Mouse (Mus musculus): Measurements from ENCODE around the gene 1700016D06Rik. TPM values are rescaled to one million over a fixed set of nuclear protein-coding genes. Genes with fewer than 3 reads are reported as not detected.

1700016D06Rik gene
- polyA plus RNA-seq (2014; fragmentation: Nextera tagmentation; extraction: Ambion mirVana), result 0.26 TPM in 1 of 2 replicates, not detected in the other

- H3K36me3 ChIP-seq (ENCODE audit: control insufficient read depth, insufficient read depth, low read length), result no peaks in the 10 kb centered on the region
- WGBS, result 67% methylated on average over 6 of the region's 6 CpGs
- DNase-seq (ENCODE audit: low spot score), result no peak
- H3K27ac ChIP-seq (replicated peaks; ENCODE audit: low read depth, low read length), result no peak within 1 kb of the TSS
- H3K4me3 ChIP-seq (ENCODE audit: low read depth, low read length), result no peak within 1 kb of the TSS
- H3K9me3 ChIP-seq (ENCODE audit: control insufficient read depth, low read length), result no peaks in the 10 kb centered on the region
- no peaks in the 10 kb centered on the region for H3K4me1 ChIP-seq (ENCODE audit: control insufficient read depth, insufficient read depth, low read length)
- ATAC-seq (ENCODE audit: low read depth), result no peak
- no peaks in the 10 kb centered on the region for H3K27me3 ChIP-seq (replicated peaks; ENCODE audit: control insufficient read depth, insufficient read depth, low read length)
- H3K4me2 ChIP-seq (ENCODE audit: low read depth, low read length), result peak within 1 kb of the TSS; percentile 52
- H3K9ac ChIP-seq (ENCODE audit: low read depth, low read length), result peak within 1 kb of the TSS; percentile 26; the same call in 1 of the 2 replicates
These were observed at the start of gene 1700016D06Rik for GRCm38 (mm10) chr8:11701033-11701362. Gene 1700016D06Rik, minus strand, starts transcription at chr8:11701063.

- 64% methylated on average over 6 of the region's 6 CpGs for WGBS
- no peak overlapping the region for H3K4me2 ChIP-seq (ENCODE audit: low read depth, low read length)
- H3K36me3 ChIP-seq (ENCODE audit: control insufficient read depth, insufficient read depth, low read length), result no peaks in the 10 kb centered on the region
- no peak overlapping the region for H3K27ac ChIP-seq (replicated peaks; ENCODE audit: low read depth, low read length)
- no peaks in the 10 kb centered on the region for H3K27me3 ChIP-seq (replicated peaks; ENCODE audit: control insufficient read depth, insufficient read depth, low read length)
- no peak for ATAC-seq (ENCODE audit: low read depth)
- no peak overlapping the region for H3K4me3 ChIP-seq (ENCODE audit: low read depth, low read length)
- H3K4me1 ChIP-seq (ENCODE audit: control insufficient read depth, insufficient read depth, low read length), result no peaks in the 10 kb centered on the region; the same call in 1 of the 2 replicates
- no peak overlapping the region for H3K9ac ChIP-seq (ENCODE audit: low read depth, low read length)
- H3K9me3 ChIP-seq (ENCODE audit: control insufficient read depth, low read length), result no peaks in the 10 kb centered on the region
- DNase-seq (ENCODE audit: low spot score), result no peak
These were observed 48.6 kb upstream of the 1700016D06Rik start for GRCm38 (mm10) chr8:11749472-11749871.

DNA sequence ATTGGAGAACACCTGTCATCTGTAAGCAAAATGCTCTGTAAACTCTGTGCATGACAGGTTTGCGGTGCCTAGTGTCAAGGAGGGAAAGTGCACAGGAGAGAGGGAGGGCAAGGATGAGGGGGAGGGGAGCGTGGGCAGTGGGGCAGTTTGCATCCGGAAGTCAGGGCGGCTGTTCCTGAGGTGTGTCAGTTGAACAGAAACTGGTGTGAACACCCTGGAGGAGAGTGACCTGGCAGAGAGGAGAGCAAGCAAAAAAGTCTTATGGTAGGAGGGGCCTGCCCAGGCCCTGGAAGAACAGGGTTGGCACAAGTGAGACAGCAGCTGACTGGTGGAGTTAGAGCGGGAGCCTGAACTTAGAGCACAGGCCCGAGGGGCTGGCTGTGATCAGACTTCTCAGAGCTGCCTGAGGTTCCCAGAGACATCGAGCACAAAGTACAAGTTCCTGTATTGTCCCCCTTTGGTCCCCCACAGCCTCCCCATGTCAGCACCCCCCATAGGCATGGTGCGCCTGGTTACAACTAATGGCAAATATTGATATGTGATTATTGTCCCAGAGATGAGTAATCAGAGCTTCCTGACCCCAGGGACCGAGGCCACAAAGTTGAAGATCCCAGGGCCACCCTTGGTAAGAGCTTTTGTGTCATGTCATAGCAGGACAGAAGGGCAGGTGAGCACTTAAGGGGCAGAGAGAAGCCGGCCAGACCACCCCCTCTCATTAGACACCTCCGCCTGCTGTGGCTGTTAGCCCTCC, 46.2 kb upstream of the 1700016D06Rik start:
- H3K4me1 ChIP-seq (ENCODE audit: control insufficient read depth, insufficient read depth, low read length), result no peaks in the 10 kb centered on the region; the same call in 1 of the 2 replicates
- H3K27me3 ChIP-seq (replicated peaks; ENCODE audit: control insufficient read depth, insufficient read depth, low read length), result no peaks in the 10 kb centered on the region
- no peak overlapping the region for H3K9ac ChIP-seq (ENCODE audit: low read depth, low read length)
- no peaks in the 10 kb centered on the region for H3K36me3 ChIP-seq (ENCODE audit: control insufficient read depth, insufficient read depth, low read length)
- 59% methylated on average over 11 of the region's 11 CpGs for WGBS
- H3K27ac ChIP-seq (replicated peaks; ENCODE audit: low read depth, low read length), result no peak overlapping the region
- no peaks in the 10 kb centered on the region for H3K9me3 ChIP-seq (ENCODE audit: control insufficient read depth, low read length)
- H3K4me2 ChIP-seq (ENCODE audit: low read depth, low read length), result no peak overlapping the region
- ATAC-seq (ENCODE audit: low read depth), result no peak
- H3K4me3 ChIP-seq (ENCODE audit: low read depth, low read length), result no peak overlapping the region
- DNase-seq (ENCODE audit: low spot score), result no peak

- no peak overlapping the region for H3K4me2 ChIP-seq (ENCODE audit: low read depth, low read length)
- no peak for ATAC-seq (ENCODE audit: low read depth)
- DNase-seq (ENCODE audit: low spot score), result no peak
- no peaks in the 10 kb centered on the region for H3K9me3 ChIP-seq (ENCODE audit: control insufficient read depth, low read length)
- no peaks in the 10 kb centered on the region; the same call in 1 of the 2 replicates for H3K4me1 ChIP-seq (ENCODE audit: control insufficient read depth, insufficient read depth, low read length)
- no peaks in the 10 kb centered on the region for H3K36me3 ChIP-seq (ENCODE audit: control insufficient read depth, insufficient read depth, low read length)
- H3K27me3 ChIP-seq (replicated peaks; ENCODE audit: control insufficient read depth, insufficient read depth, low read length), result no peaks in the 10 kb centered on the region
- H3K27ac ChIP-seq (replicated peaks; ENCODE audit: low read depth, low read length), result no peak overlapping the region
- no peak overlapping the region for H3K9ac ChIP-seq (ENCODE audit: low read depth, low read length)
- WGBS, result 66% methylated on average over 10 of the region's 10 CpGs
- H3K4me3 ChIP-seq (ENCODE audit: low read depth, low read length), result no peak overlapping the region
These were observed 42.7 kb upstream of the 1700016D06Rik start for GRCm38 (mm10) chr8:11743580-11743979.

DNA sequence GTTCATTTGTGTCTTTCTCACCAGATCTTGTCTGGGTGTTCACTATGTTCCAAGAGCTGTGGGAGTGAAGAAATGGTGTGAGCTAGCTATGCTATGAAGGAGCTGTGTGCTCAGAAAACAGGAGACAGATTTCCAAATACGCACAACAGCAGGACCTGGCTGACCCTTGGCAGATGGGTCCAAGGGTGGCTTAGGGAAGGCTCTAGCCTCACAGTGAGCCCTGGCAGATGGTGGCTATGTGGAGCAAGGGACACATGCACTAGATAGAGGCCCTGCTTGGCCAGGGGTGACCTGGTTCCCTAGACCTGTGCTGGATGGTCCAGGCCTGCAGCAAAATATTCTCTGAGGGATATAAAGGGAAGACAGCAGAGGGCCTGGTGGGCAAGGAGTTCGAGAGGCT, 40.0 kb upstream of the 1700016D06Rik start:
- Histone ChIP-seq H3K4me1 (ENCODE audit: control insufficient read depth, insufficient read depth, low read length) (no peaks in the 10 kb centered on the region), H3K27ac (replicated peaks; ENCODE audit: low read depth, low read length) (no peak overlapping the region), H3K9ac (ENCODE audit: low read depth, low read length) (no peak overlapping the region), H3K9me3 (ENCODE audit: control insufficient read depth, low read length) (no peaks in the 10 kb centered on the region), H3K4me3 (ENCODE audit: low read depth, low read length) (no peak overlapping the region), H3K36me3 (ENCODE audit: control insufficient read depth, insufficient read depth, low read length) (0 out of 2 replicates have a peak, but pooled peaks cover 4% of the 10 kb centered on the region), H3K4me2 (ENCODE audit: low read depth, low read length) (no peak overlapping the region), H3K27me3 (replicated peaks; ENCODE audit: control insufficient read depth, insufficient read depth, low read length) (no peaks in the 10 kb centered on the region)
- ATAC-seq (ENCODE audit: low read depth) (no peak), DNase-seq (ENCODE audit: low spot score) (no peak)
- 89% methylated on average over 2 of the region's 2 CpGs for WGBS

DNA sequence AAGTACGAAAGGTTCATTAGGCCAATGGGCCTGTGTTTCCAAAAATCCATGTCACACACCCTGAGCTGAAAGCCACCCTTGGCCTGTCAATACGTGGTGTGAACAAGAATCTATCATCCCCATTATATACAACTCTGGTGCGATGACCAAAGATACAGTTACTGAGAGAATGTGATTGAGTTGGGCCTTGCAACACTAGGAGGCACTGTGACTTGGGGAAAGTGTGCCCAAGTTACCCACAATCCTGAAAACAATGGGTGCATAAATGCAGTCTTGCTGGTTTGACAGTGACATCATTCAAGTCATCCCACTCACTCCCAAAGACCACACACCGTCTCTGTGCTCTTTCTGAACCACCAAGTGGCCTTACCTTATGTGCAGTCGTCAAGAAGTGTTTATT, 38.2 kb upstream of the 1700016D06Rik start:
- Histone ChIP-seq H3K9ac (ENCODE audit: low read depth, low read length) (no peak overlapping the region), H3K9me3 (ENCODE audit: control insufficient read depth, low read length) (no peaks in the 10 kb centered on the region), H3K27me3 (replicated peaks; ENCODE audit: control insufficient read depth, insufficient read depth, low read length) (no peaks in the 10 kb centered on the region), H3K27ac (replicated peaks; ENCODE audit: low read depth, low read length) (no peak overlapping the region), H3K4me2 (ENCODE audit: low read depth, low read length) (no peak overlapping the region), H3K36me3 (ENCODE audit: control insufficient read depth, insufficient read depth, low read length) (0 out of 2 replicates have a peak, but pooled peaks cover 4% of the 10 kb centered on the region), H3K4me1 (ENCODE audit: control insufficient read depth, insufficient read depth, low read length) (no peaks in the 10 kb centered on the region), H3K4me3 (ENCODE audit: low read depth, low read length) (no peak overlapping the region)
- DNase-seq (ENCODE audit: low spot score) (no peak), ATAC-seq (ENCODE audit: low read depth) (no peak)
- WGBS, result 78% methylated on average over 5 of the region's 5 CpGs

- Histone ChIP-seq H3K27me3 (replicated peaks; ENCODE audit: control insufficient read depth, insufficient read depth, low read length) (no peaks in the 10 kb centered on the region), H3K4me2 (ENCODE audit: low read depth, low read length) (no peak overlapping the region), H3K36me3 (ENCODE audit: control insufficient read depth, insufficient read depth, low read length) (0 out of 2 replicates have a peak, but pooled peaks cover 4% of the 10 kb centered on the region), H3K9ac (ENCODE audit: low read depth, low read length) (no peak overlapping the region), H3K27ac (replicated peaks; ENCODE audit: low read depth, low read length) (no peak overlapping the region), H3K4me3 (ENCODE audit: low read depth, low read length) (no peak overlapping the region), H3K9me3 (ENCODE audit: control insufficient read depth, low read length) (no peaks in the 10 kb centered on the region), H3K4me1 (ENCODE audit: control insufficient read depth, insufficient read depth, low read length) (no peaks in the 10 kb centered on the region)
- DNase-seq (ENCODE audit: low spot score) (no peak), ATAC-seq (ENCODE audit: low read depth) (no peak)
- 76% methylated on average over 6 of the region's 6 CpGs for WGBS
These were observed 36.2 kb upstream of the 1700016D06Rik start for GRCm38 (mm10) chr8:11737096-11737495.

DNA sequence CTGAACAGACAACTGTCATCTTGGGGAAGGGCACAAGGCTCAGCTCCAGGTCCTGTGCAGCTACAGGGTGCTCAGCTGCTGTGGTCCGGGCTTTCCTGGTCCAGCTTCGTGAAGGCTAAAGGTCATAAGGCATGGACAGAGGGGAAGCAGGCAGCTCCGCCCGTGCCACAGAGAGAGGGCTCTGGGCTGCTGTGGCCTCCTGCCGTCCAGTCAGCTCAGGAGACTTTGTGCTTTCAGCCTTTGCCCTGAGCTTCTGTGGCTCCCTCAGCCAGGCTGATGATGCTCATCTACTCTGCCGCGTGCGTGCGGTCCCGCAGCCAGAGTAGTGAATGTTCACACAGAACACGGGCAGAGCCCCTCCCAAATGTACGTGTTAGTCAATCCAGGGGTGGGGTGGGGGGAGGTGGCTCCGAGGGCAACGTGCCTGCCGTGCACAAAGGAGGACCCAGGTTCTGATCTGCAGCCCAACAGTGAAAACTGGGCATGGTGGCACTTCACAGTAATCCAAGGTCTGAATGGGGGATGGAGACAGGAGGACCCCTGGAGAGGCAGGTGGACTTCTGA, 34.9 kb upstream of the 1700016D06Rik start:
- H3K9me3 ChIP-seq (ENCODE audit: control insufficient read depth, low read length), result no peaks in the 10 kb centered on the region
- H3K36me3 ChIP-seq (ENCODE audit: control insufficient read depth, insufficient read depth, low read length), result 0 out of 2 replicates have a peak, but pooled peaks cover 4% of the 10 kb centered on the region
- H3K4me3 ChIP-seq (ENCODE audit: low read depth, low read length), result no peak overlapping the region
- no peaks in the 10 kb centered on the region for H3K27me3 ChIP-seq (replicated peaks; ENCODE audit: control insufficient read depth, insufficient read depth, low read length)
- no peak overlapping the region for H3K9ac ChIP-seq (ENCODE audit: low read depth, low read length)
- DNase-seq (ENCODE audit: low spot score) (no peak), ATAC-seq (ENCODE audit: low read depth) (no peak)
- H3K4me1 ChIP-seq (ENCODE audit: control insufficient read depth, insufficient read depth, low read length), result peaks cover 2% of the 10 kb centered on the region; the same call in 1 of the 2 replicates
- 75% methylated on average over 15 of the region's 15 CpGs for WGBS
- no peak overlapping the region for H3K27ac ChIP-seq (replicated peaks; ENCODE audit: low read depth, low read length)
- no peak overlapping the region for H3K4me2 ChIP-seq (ENCODE audit: low read depth, low read length)
